Mouse (Mus musculus): ENCODE measurements around the gene Irf6. TPM values are rescaled to one million over a fixed set of nuclear protein-coding genes. Genes with fewer than 3 reads are reported as not detected.

The Irf6 gene
- polyA plus RNA-seq, 1 experiment, result 0.08 TPM

DNA sequence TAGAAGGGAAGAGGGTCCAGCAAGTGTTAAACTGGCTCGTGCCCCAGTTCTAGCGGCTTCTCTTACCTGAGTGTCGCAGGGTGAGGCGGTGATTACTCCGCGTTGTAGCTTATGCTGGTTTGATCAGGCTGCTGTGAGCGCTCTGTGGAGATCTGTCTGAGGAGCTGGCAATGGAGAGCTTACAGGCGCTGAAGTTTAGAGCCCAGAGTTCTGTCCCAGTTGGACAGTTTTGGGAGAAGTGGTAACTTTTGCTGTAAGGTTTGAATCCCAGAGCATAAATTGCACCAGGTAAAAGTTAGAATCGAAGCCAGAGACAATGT is 20.9 kb downstream of the Irf6 start:
- Histone ChIP-seq H3K79me3 (ENCODE audit: low read depth) (no peaks in the 10 kb centered on the region), H3K27me3 (ENCODE audit: control insufficient read depth, insufficient read depth, insufficient read length) (peaks cover 5% of the 10 kb centered on the region), H3ac (ENCODE audit: control insufficient read depth, insufficient read length, low read depth) (peak overlapping the region; percentile 96), H3K79me2 (ENCODE audit: control insufficient read depth, insufficient read depth) (no peaks in the 10 kb centered on the region), H3K4me3 (ENCODE audit: insufficient read depth, poor library complexity, severe bottlenecking) (peak overlapping the region; percentile 68), H3K36me3 (ENCODE audit: control insufficient read depth, insufficient read depth) (no peaks in the 10 kb centered on the region)
- TF ChIP-seq CTCF (IDR thresholded peaks at IDR 0.05; ENCODE audit: control insufficient read depth, insufficient read depth, insufficient read length) (no peak), CEBPB (IDR thresholded peaks at IDR 0.05; ENCODE audit: low read depth) (no peak), MAX (IDR thresholded peaks at IDR 0.05) (no peak), MYOG (IDR thresholded peaks at IDR 0.05; ENCODE audit: control insufficient read depth, extremely low read depth, insufficient read length) (no peak), FOSL1 (IDR thresholded peaks at IDR 0.05; ENCODE audit: insufficient read depth, low read length, poor library complexity, severe bottlenecking) (no peak), MYOD1 (IDR thresholded peaks at IDR 0.05; ENCODE audit: control insufficient read depth, insufficient read length, low read depth) (no peak), USF1 (IDR thresholded peaks at IDR 0.05; ENCODE audit: low read depth) (no peak)

DNA sequence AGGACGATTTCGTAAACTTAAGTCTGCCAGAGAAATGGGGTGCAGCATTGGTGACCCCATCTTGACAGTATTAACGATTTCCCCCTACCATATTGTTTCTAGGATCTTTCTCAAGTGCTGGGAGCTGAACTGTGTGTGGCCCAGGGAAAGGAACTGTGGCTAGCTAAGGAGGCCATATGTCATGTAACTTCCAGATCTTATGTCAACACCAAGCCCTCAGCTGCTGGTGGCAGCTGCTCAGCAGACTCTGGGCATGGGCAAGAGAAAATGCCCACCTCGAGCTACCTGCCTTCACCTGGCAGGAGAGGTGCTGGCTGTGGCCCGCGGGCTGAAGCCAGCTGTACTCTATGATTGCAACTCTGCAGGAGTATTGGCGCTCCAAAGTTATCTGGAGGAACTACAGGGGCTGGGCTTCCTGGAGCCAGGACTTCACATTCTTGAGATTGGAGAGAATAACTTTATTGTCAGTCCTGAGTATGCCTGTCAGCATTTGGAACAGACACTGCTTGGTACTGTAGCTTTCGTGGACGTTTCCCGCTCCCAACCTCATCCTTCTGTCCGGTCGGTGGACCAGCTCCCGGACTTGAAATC is 21.3 kb downstream of the Irf6 start:
- Histone ChIP-seq H3ac (ENCODE audit: control insufficient read depth, insufficient read length, low read depth) (peak overlapping the region; percentile 96), H3K36me3 (ENCODE audit: control insufficient read depth, insufficient read depth) (no peaks in the 10 kb centered on the region), H3K4me3 (ENCODE audit: insufficient read depth, poor library complexity, severe bottlenecking) (peak overlapping the region; percentile 68), H3K79me3 (ENCODE audit: low read depth) (no peaks in the 10 kb centered on the region), H3K27me3 (ENCODE audit: control insufficient read depth, insufficient read depth, insufficient read length) (peaks cover 2% of the 10 kb centered on the region), H3K79me2 (ENCODE audit: control insufficient read depth, insufficient read depth) (no peaks in the 10 kb centered on the region)
- TF ChIP-seq MYOD1 (IDR thresholded peaks at IDR 0.05; ENCODE audit: control insufficient read depth, insufficient read length, low read depth) (no peak), USF1 (IDR thresholded peaks at IDR 0.05; ENCODE audit: low read depth) (no peak), MAX (IDR thresholded peaks at IDR 0.05) (no peak), CEBPB (IDR thresholded peaks at IDR 0.05; ENCODE audit: low read depth) (no peak), CTCF (IDR thresholded peaks at IDR 0.05; ENCODE audit: control insufficient read depth, insufficient read depth, insufficient read length) (no peak), FOSL1 (IDR thresholded peaks at IDR 0.05; ENCODE audit: insufficient read depth, low read length, poor library complexity, severe bottlenecking) (no peak), MYOG (IDR thresholded peaks at IDR 0.05; ENCODE audit: control insufficient read depth, extremely low read depth, insufficient read length) (no peak)

DNA sequence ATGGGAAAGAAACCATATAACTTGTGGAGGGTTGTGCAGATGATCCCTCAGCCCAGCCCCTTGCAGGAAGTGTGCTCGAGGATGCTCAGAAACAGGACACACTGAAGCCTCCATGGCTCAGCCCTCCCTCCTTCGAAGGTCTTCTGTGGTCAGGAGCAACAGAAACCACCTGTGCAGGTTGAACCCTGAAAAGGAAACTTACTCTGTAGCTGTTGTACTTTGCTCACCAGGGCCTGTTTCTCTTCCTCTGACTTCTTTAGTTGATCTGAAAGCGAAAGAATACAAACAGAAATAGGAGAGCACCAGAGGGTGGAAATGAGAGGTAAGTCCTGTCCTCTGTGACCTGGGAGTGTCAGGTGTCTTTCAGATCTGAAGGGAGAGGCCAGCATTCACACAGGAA is 28.2 kb downstream of the Irf6 start:
- Histone ChIP-seq H3K27me3 (ENCODE audit: control insufficient read depth, insufficient read depth, insufficient read length) (no peaks in the 10 kb centered on the region), H3K4me3 (ENCODE audit: insufficient read depth, poor library complexity, severe bottlenecking) (no peak overlapping the region), H3ac (ENCODE audit: control insufficient read depth, insufficient read length, low read depth) (no peak overlapping the region), H3K79me3 (ENCODE audit: low read depth) (no peaks in the 10 kb centered on the region), H3K36me3 (ENCODE audit: control insufficient read depth, insufficient read depth) (no peaks in the 10 kb centered on the region), H3K79me2 (ENCODE audit: control insufficient read depth, insufficient read depth) (no peaks in the 10 kb centered on the region)
- TF ChIP-seq USF1 (IDR thresholded peaks at IDR 0.05; ENCODE audit: low read depth) (no peak), MYOD1 (IDR thresholded peaks at IDR 0.05; ENCODE audit: control insufficient read depth, insufficient read length, low read depth) (no peak), MYOG (IDR thresholded peaks at IDR 0.05; ENCODE audit: control insufficient read depth, extremely low read depth, insufficient read length) (no peak), CTCF (IDR thresholded peaks at IDR 0.05; ENCODE audit: control insufficient read depth, insufficient read depth, insufficient read length) (no peak), FOSL1 (IDR thresholded peaks at IDR 0.05; ENCODE audit: insufficient read depth, low read length, poor library complexity, severe bottlenecking) (no peak), MAX (IDR thresholded peaks at IDR 0.05) (no peak), CEBPB (IDR thresholded peaks at IDR 0.05; ENCODE audit: low read depth) (no peak)

DNA sequence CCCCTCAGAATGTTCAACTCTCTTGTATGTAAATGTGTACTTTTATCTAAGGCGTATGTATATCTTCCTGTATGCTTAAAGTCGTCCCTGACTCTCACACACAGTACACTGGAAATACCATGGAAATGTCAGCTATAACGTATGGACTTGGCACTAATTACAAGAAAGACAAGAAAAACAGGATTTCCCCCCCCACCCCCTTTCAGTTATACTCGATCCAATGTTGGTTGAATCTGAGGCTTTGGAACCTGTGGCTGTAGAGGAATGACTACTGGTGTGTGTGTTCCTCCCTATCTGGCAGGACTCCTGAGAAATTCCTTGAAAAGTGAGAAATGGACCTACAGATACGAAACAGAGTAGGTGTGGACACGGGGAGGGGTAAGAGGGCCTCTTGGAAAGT is 35.3 kb downstream of the Irf6 start:
- Histone ChIP-seq H3K4me3 (ENCODE audit: insufficient read depth, poor library complexity, severe bottlenecking) (no peak overlapping the region), H3ac (ENCODE audit: control insufficient read depth, insufficient read length, low read depth) (no peak overlapping the region), H3K79me3 (ENCODE audit: low read depth) (no peaks in the 10 kb centered on the region), H3K36me3 (ENCODE audit: control insufficient read depth, insufficient read depth) (no peaks in the 10 kb centered on the region), H3K79me2 (ENCODE audit: control insufficient read depth, insufficient read depth) (no peaks in the 10 kb centered on the region), H3K27me3 (ENCODE audit: control insufficient read depth, insufficient read depth, insufficient read length) (no peaks in the 10 kb centered on the region)
- no peak for TF ChIP-seq CTCF (IDR thresholded peaks at IDR 0.05; ENCODE audit: control insufficient read depth, insufficient read depth, insufficient read length)
- no peak for TF ChIP-seq MYOG (IDR thresholded peaks at IDR 0.05; ENCODE audit: control insufficient read depth, extremely low read depth, insufficient read length)
- TF ChIP-seq MAX (IDR thresholded peaks at IDR 0.05), result no peak
- no peak for TF ChIP-seq FOSL1 (IDR thresholded peaks at IDR 0.05; ENCODE audit: insufficient read depth, low read length, poor library complexity, severe bottlenecking)
- no peak for TF ChIP-seq USF1 (IDR thresholded peaks at IDR 0.05; ENCODE audit: low read depth)
- TF ChIP-seq CEBPB (IDR thresholded peaks at IDR 0.05; ENCODE audit: low read depth), result no peak
- no peak for TF ChIP-seq MYOD1 (IDR thresholded peaks at IDR 0.05; ENCODE audit: control insufficient read depth, insufficient read length, low read depth)

DNA sequence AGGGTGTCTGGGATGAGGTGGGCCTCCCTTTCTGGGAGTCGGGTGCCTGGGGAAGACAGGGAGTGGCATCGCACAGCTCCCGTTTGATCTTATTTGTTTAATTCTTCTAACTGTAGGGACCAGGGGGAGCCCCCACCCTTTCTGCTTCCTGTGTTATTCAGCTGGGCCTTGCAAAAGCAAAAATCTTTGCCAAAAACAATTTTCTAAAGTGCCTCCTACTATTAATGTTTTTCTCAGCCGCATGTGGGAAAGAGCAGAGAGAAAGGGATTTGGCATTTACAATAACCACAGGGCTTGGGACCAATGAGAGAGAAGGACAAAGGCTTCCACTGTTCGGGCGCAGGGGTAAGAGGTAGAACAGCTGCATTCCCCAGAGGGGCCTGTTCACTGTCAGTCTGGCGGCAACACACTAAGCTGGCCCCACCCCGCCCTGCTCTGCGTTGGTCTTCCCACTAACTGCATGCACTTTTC is 36.3 kb downstream of the Irf6 start:
- Histone ChIP-seq H3ac (ENCODE audit: control insufficient read depth, insufficient read length, low read depth) (no peak overlapping the region), H3K79me3 (ENCODE audit: low read depth) (no peaks in the 10 kb centered on the region), H3K79me2 (ENCODE audit: control insufficient read depth, insufficient read depth) (no peaks in the 10 kb centered on the region), H3K27me3 (ENCODE audit: control insufficient read depth, insufficient read depth, insufficient read length) (no peaks in the 10 kb centered on the region), H3K36me3 (ENCODE audit: control insufficient read depth, insufficient read depth) (no peaks in the 10 kb centered on the region), H3K4me3 (ENCODE audit: insufficient read depth, poor library complexity, severe bottlenecking) (no peak overlapping the region)
- TF ChIP-seq CTCF (IDR thresholded peaks at IDR 0.05; ENCODE audit: control insufficient read depth, insufficient read depth, insufficient read length) (no peak), MYOD1 (IDR thresholded peaks at IDR 0.05; ENCODE audit: control insufficient read depth, insufficient read length, low read depth) (peak; percentile 85)

DNA sequence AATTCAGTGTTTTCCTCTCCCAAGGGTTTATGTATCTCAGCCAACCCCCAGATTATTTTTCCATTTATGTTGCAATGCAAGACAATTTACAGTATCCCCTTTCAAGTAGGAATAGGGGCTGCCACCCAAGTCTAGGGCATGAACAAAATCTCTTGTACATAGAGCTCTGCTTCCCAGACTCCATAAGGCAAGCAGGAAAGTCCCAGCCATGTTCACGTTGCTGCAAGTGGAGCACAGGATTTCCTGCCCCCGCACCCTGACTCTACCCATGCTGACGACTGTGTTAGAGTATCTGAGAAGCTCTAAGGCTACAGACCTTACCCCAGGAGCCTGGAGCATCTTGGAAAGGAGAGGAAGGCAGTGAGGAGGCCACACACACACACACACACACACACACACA is 36.9 kb downstream of the Irf6 start:
- no peak overlapping the region for H3ac ChIP-seq (ENCODE audit: control insufficient read depth, insufficient read length, low read depth)
- no peak for TF ChIP-seq CTCF (IDR thresholded peaks at IDR 0.05; ENCODE audit: control insufficient read depth, insufficient read depth, insufficient read length)
- no peak for TF ChIP-seq MAX (IDR thresholded peaks at IDR 0.05)
- TF ChIP-seq USF1 (IDR thresholded peaks at IDR 0.05; ENCODE audit: low read depth), result no peak
- no peak for TF ChIP-seq CEBPB (IDR thresholded peaks at IDR 0.05; ENCODE audit: low read depth)
- no peak for TF ChIP-seq MYOG (IDR thresholded peaks at IDR 0.05; ENCODE audit: control insufficient read depth, extremely low read depth, insufficient read length)
- TF ChIP-seq FOSL1 (IDR thresholded peaks at IDR 0.05; ENCODE audit: insufficient read depth, low read length, poor library complexity, severe bottlenecking), result no peak
- no peak for TF ChIP-seq MYOD1 (IDR thresholded peaks at IDR 0.05; ENCODE audit: control insufficient read depth, insufficient read length, low read depth)
- H3K27me3 ChIP-seq (ENCODE audit: control insufficient read depth, insufficient read depth, insufficient read length), result no peaks in the 10 kb centered on the region
- H3K79me3 ChIP-seq (ENCODE audit: low read depth), result no peaks in the 10 kb centered on the region
- no peaks in the 10 kb centered on the region for H3K36me3 ChIP-seq (ENCODE audit: control insufficient read depth, insufficient read depth)
- H3K4me3 ChIP-seq (ENCODE audit: insufficient read depth, poor library complexity, severe bottlenecking), result no peak overlapping the region
- H3K79me2 ChIP-seq (ENCODE audit: control insufficient read depth, insufficient read depth), result no peaks in the 10 kb centered on the region

All from C2C12 (cell line).